Mouse (Mus musculus) adrenal gland, adult (tissue): ENCODE results near the gene Plekhg6.

Source experiments
- DNase-seq, 2 experiments: peaks; one replicate each; pipeline ENCODE4 v3.0.0; 2022 to 2023; ENCODE audit warnings: low spot score in 1 of 2; ENCODE audit not compliant: inconsistent age in 2 of 2

The Plekhg6 gene

GRCm38 (mm10) chr6:125330626-125331326, 49.8 kb downstream of the Plekhg6 start:
- DNase-seq, result peak; percentile 96 to 98

DNA sequence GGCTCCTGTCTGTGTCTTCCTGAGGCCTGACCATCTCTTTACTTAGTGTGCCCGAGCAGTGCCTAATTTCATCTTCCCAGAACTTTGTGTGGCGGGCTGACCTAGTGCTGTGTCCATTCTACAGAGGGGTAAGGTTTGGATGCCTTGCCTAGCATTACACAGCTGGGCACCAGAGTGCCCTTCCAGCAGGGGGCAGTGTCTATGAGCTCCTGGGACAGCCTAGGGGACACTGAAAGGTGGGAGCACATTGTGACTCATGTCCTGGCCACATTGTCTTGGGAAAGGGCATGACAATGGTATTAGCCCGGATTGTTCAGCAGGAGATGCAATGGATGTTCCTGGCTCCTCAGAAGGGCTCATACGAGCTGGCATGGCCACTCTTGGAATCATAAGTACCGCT, 52.4 kb downstream of the Plekhg6 start:
- DNase-seq, result peak; percentile 60 to 86

DNA sequence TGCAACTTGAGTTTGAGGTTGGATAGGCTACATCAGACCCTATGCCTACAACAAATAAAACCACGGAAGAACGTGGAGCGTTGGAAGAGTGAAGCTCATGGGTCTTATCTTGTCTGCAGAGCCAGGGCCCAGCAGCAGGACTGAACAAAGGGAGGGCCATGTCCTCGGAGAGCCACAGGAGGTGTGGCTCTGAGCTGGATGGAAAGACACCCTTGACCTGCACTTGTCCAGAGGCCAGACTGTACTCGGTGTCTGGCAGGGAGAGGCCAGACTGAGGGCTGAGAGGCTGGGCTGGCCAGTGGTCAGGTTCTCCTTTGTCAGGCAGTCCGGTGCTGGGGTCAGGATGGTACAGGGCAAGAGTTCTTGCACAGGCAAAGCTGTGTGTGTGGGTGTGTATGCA, 55.3 kb downstream of the Plekhg6 start:
- peak; percentile 69 to 80 for DNase-seq

DNA sequence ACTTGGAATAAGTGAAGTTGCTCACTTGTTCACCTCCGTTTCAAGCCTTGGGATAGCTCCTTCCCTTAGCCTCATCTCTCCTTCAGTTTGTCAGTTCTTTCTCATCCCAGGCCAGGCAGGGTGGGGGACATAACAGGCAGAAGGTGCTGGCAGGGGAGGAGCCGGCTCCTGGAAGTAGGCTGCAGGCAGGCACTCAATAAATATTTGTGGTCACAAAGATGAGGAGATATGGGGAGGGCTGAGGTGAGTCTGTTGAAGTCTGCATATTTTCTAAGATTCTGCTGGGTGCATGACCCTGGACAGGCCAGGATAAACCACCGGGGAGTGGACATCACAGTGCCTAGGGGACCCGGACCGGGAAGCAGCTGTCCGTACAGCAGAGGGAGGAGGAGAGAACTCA, 57.0 kb downstream of the Plekhg6 start:
- DNase-seq, result no peak

GRCm38 (mm10) chr6:125322794-125323193, 57.8 kb downstream of the Plekhg6 start:
- DNase-seq, result no peak

DNA sequence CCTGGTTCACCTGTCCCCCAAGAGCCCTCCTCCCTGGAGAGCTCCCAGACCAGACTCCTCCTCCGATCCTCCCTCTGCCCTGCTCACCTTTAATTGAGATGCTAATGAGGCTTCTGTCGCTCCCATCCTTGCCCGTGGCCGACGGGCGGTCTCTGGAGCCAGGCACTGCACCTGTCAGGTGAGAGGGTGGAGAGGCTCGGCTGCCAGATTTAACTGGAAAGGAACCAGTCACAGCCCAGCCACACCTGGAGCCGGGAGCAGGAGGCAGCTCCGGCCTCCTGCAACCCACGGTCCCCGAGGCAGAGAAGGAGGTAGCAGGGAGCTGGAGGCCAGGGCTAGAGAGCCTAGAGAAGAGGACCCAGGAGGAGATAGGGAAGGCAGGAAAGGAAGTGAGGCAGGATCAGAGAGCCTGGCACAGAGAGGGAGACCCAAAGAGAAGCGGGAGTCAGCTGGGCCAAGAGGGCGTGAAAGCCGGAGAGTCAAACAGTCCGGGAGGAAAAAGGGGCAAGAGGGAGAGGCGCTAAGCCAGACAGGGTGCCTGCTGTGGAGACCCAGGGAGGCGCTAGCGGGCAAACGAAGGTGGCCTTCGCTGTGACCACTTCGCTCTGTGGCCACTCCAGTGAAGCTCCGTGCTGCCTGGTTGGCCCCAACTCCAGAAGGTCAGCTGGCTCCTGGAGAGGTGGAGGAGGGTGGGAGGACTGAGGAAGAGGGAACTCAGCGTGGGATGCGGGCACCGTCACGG, 59.3 kb downstream of the Plekhg6 start:
- no peak for DNase-seq

- DNase-seq, result no peak
Observed at GRCm38 (mm10) chr6:125320323-125320722, 60.3 kb downstream of the Plekhg6 start, which contains the start of gene Scnn1a. Scnn1a (plus strand) TSS chr6:125320659.

- DNase-seq, result no peak
Observed at GRCm38 (mm10) chr6:125319919-125320296, 60.7 kb downstream of the Plekhg6 start.

GRCm38 (mm10) chr6:125318981-125319918, 61.3 kb downstream of the Plekhg6 start:
- DNase-seq, result peak; percentile 80 to 90

DNA sequence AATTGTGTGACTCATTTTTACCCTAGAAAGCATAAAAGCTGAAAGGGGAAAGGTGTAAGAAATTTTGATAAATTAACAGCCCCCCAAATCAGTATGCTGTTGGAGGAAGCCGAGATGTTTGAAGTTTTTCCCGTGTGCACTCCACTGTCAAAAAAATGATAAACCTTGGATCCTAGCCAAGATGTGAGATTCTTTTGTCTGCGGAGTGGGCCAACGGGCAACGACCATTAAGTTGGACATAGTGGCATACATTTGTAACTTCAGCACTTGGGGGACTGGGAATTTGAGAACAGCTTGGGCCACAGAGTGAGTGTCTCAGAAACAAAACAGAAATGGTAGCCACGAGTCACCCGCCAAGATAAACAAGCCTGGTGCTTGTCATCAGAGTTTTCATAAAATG, 63.5 kb downstream of the Plekhg6 start:
- DNase-seq, result peak in 1 of 2 experiments; percentile 3

GRCm38 (mm10) chr6:125314746-125315145, 65.8 kb downstream of the Plekhg6 start:
- no peak for DNase-seq

- DNase-seq, result no peak
Observed at GRCm38 (mm10) chr6:125314231-125314563, 66.4 kb downstream of the Plekhg6 start.

- peak; percentile 92 to 97 for DNase-seq
Observed at GRCm38 (mm10) chr6:125313546-125314230, 66.9 kb downstream of the Plekhg6 start, which contains the start of gene Ltbr. Ltbr (minus strand) TSS chr6:125313885.
